Mouse (Mus musculus) CD4-positive, CD25-positive, alpha-beta regulatory T cell, adult 2 months (primary cell): ENCODE measurements around the gene Pagr1b.

ENCODE experiments used
- DNase-seq: peaks from one replicate; pipeline ENCODE4 v3.0.0-alpha.2; 2012; ENCODE audit warnings: low read depth, low spot score

The Pagr1b gene

GRCm38 (mm10) chr7:127020031-127020430 is 3.7 kb upstream of the Pagr1b start:
- DNase-seq, result no peak

DNA sequence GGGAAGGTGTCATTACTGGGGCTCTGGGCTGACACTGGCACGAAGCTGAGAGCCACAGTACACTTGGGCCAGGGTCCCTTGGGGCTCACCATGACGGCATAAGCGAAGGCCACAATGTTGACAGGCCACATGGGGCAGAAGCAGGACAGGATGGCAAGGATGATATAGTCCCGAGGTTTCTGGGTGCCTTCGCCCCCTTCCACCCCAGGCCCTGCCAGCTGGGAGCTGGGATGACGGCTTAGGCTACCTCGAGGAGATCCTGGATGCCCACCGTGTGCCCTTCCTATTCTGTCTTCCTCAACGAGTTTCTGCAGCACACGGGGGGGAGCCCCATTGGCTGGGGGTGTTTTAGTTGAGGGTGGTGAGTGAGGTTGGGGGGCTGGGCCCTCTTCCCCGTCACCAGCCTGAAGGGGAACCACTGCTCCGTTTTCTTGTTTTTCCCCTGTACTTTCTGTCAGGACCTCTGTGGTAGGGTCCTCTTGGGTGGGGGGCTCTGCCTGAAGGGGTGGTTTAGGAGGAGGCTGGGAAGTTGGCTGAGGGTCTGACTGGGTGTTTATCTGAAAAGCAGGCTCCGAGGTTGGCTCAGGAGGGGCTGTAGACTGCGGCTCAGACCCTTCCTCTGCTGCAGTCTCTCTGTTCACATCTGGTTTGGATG is 3.1 kb upstream of the Pagr1b start:
- DNase-seq, result no peak

DNA sequence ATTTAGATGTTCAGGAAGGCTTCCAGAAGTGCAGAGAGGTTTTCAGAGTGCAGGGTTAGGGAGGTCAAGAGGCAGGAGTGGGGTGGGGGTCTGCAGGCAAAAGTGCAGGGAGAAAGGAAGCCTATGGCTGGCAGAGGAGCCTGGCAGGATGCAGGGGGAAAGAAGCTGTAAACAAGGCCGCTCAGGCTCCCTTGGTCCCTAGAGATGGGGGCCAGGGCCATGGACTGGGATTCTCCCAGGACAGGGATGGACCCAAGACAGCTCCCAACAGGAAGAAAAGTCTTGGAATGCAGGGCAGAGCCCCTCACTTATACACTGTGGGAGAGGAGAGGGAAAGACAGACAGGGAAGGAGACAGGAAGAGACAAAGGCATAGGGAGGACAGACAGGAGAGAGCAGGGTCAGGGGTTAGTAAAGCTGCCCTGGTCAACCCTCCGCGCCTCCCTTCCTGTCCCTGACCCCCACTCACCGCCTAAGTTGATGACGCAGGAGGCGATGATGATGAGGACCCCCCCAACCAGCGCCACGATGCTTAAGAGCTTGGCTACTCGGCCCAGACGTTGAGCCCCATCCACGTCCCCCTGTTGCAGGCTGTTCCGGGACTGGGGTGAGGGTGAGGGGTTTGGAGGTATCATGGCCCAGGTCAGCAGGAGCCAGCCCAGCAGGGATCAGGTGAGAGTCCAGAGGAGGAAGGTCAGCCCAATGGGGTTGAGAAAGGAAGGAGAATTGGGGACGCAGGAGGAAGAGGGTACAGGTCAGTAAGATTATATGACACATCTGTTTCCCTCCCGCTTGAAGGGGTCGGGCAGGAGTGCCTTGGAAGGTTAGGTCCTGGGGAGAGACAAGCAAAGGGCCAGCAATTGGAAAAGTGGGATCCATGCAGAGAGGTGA is 2.4 kb upstream of the Pagr1b start:
- no peak for DNase-seq

GRCm38 (mm10) chr7:127017950-127018345 is 1.7 kb upstream of the Pagr1b start:
- DNase-seq, result no peak

DNA sequence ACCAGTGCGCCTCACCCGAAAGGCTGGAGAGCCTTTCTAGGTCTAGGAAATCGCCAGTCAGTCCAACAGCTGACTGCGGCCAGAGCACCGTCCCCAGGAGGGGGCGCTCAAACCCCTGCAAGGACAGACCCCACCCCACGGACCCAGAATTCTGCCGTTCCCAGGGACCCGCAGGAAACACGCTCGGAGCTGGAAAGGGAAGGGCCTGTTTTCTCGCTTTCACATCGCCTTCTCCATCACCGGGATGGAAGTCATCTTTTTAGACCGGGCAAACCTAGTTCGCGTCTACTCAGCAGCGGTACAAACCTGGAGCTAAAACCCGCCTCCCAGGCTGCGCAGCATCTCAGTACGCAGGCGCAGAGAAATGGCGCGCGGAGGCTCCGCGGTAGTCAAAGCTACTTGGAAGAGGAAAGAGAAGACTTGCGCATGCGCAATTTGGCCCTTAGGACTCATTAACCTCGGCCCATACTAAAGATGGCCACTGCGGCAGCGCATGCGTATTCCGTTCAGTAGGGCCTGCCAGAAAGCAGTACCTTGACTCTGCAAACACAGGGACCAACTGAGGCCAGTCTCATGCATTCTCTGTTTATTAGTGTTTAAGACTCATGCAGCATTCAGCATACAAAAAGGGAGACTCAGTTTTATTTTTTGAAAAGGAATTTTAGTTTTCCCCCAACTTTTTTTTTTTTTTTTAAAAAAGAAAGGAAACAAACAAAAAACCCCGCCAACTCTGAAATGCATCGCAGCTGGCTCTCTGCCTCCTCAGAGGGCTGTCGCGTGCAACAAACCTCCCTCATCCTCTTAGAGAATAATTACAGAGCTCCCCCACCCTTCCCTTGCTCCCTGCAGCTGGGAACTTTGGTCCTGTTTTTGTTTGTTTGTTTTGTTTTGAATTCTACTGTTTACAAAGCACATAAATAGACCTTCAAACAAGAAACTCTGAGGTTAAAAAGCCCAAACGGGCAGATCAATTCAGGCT is 976 bp upstream of the Pagr1b start, which contains the start of gene Pagr1a:
Gene Pagr1a, minus strand, starts transcription at position 382 of the 979 bp plus-strand sequence.
- peak; percentile 100 for DNase-seq

DNA sequence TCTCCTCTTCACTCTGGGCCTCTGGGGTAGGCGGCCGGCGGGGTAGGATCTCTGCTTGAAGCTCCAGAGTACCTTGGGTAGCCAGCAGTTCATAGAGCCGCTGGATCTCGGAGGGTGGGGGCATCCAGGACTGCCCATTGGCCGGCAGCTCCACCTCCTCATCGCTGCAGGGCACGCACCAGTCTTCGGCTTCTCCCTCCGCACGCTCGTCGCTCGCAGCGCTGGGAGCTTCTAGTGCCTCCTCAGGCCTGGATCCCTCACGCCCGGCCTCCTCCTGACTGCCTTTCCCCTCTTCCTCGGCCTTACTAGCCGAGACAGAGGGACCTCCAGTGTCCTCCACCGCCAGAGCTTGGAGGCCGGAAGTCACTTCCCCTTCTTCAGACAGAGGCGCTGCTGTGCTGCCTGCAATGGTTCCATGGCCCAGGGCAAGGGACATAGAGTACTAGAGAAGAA is 228 bp upstream of the Pagr1b start:
- DNase-seq, result no peak

- peak; percentile 38 for DNase-seq
Measured at GRCm38 (mm10) chr7:127016081-127016480, 203 bp downstream of the Pagr1b start.

- no peak for DNase-seq
Measured at GRCm38 (mm10) chr7:127014993-127015392, 1.3 kb downstream of the Pagr1b start.

DNA sequence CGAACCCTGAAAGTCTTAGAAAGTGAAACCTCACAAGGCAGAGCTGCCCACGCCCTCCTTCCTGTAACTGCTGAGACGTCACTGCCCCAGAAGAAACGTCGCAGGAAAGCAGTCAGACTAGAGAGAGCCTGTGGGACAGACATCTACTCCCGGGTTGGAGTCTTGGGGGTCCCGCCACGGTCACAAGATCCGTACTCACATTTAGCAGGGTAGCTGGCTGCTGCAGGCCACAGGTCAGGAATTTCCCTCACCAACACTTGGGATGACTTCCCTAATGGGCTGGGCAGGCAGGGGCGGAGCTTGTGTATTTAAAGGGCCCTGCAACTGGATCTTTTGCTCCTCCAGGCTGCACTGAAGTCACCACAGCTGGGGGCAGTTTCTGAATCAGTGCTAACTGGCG is 2.0 kb downstream of the Pagr1b start, which contains the start of gene Mvp:
Gene Mvp, minus strand, starts transcription at position 302 of the 400 bp plus-strand sequence.
- DNase-seq, result peak; percentile 84

GRCm38 (mm10) chr7:127013385-127013784 is 2.9 kb downstream of the Pagr1b start:
- DNase-seq, result no peak

DNA sequence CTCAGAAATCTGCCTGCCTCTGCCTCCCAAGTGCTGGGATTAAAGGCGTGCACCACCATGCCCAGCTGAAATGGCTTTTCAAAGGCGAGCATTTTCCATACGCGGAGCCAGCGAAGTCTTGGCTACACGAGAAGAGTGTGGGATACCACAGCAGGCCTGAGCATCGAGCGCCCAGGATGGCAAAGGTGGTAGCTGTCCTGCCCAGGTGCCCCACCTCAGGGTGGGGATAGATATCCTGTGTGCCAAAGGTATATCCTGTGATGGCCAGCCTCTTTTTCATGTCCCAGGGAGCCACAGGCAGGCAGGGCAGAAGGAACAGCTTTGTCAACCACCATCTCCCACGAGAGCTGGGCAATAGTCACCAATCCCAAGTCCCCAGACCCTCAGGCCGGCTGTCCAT is 3.4 kb downstream of the Pagr1b start:
- DNase-seq, result no peak

DNA sequence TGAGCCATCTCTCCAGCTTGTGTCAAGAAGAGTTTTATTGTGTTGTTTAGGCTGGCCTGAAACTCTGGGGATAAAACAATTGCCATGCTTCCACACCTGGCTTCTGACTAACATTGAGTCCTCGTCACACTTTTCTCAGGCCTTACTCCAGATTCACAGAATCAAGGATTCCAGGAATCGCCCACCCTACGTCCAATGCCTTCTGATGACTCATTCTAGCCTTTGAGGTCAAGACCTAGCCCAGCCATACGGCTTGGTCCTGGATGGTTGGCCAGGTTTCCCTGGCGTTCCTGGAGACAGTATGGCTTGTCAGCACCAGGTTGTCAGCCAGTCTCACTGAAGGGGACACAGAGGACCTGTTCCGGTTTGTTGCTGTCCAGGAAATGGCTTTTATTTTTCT is 3.9 kb downstream of the Pagr1b start:
- no peak for DNase-seq

- no peak for DNase-seq
Measured at GRCm38 (mm10) chr7:127011717-127012116, 4.6 kb downstream of the Pagr1b start.

GRCm38 (mm10) chr7:127011051-127011450 is 5.2 kb downstream of the Pagr1b start:
- no peak for DNase-seq

DNA sequence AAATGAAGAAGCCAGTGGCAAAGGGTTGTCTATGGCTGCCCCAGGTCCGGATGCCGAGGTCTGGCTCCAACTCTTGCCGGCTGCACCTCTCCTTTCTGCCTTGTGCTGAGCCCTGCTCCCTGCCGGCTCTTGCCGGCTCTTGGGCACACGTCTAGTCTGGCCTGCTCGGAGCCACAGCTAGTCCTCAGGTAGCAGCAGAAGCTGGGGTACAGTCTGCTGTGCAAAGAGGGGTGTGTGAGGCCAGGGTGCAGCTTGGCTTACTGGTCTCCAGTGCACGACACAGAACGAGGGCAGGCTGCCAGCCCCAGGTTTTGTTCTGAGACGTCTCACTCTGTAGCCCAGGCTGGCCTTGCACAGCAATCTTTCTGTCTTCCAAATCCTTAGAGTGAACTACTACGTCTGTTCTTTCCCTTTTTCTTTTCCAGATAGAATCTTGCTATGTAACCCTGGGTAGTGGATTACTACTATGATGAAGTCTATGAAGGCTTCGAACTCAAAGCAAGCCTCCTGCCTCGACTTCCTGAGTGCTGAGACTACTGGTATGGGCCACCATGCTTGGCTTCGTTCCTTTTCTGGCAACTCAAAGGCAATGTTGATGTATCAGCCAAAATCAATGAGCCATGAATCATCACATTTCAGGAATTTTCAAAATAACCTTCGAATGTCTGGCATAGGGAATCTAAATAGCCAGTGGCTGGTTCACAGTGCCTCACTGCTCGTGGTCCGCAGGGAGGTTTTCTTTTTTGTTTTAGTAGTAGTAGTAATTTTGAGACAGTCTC is 6.8 kb downstream of the Pagr1b start:
- no peak for DNase-seq

DNA sequence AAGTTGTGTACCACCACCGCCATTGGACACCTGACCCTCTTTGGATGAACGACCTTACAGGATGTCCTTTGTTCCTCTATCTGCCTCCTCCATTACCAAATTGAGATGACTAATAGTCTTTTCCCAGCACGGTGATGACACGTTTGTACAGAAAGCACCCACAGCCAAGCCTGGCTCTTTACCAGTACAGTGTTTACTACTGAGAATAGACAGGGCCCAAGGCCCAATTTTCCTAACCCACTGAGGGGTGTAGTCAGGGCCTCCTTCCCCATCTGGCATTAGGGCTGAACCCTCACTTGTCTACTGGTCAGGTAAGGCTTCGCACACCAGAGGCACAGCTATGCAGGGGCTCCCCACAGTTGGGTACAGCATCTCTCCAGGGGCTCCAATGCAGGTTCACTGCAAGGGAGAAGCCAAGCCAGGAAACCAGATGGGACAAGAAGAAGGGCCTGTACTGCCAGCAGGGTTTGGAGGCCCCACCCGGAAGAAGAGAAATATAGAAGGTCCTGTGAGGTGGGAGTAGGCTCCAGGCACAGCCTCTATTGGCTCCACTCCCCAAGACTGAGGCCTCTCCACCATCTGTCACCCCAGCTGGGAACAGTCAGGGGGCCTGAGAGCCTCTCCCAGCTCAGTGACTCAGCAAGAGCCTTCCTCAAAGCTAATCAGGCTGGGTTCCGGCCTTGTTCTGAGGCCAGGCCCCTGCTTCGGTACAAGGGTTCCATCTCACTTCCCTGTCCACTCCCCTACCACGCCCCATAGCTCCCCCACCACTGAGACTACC is 7.9 kb downstream of the Pagr1b start:
- DNase-seq, result no peak

DNA sequence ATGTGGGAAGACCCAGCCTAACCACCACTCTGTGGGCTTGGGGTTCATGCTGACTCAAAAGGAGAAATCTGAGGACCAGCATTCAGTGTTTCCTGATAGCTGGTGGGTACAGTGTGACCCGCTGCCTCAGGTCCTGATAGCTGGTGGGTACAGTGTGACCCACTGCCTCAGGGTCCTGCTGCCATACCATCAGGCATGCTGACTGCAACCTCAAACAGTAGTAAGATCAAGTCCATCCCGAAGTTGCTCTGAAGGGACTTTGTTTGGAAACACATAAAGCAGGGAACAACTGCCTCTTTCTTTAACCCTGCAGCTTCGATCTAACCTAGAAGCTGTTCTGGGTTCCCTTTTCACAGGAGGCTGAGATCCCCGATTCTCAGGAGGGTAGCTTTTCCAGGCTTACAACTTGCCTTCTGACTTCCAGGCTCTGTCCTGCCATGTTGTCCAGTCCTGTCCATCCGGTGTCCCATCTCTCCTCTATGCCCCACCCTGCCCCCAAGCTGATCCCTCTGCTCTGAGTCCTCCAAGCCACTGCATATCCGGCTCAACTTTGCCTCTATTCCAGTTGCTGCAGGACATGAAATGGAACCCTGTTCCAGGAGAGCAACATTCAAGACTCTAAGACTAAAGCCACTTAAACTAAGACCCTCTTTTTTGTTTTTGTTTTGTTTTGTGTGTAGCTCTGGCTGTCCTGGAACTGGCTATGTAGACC is 8.8 kb downstream of the Pagr1b start:
- DNase-seq, result no peak

DNA sequence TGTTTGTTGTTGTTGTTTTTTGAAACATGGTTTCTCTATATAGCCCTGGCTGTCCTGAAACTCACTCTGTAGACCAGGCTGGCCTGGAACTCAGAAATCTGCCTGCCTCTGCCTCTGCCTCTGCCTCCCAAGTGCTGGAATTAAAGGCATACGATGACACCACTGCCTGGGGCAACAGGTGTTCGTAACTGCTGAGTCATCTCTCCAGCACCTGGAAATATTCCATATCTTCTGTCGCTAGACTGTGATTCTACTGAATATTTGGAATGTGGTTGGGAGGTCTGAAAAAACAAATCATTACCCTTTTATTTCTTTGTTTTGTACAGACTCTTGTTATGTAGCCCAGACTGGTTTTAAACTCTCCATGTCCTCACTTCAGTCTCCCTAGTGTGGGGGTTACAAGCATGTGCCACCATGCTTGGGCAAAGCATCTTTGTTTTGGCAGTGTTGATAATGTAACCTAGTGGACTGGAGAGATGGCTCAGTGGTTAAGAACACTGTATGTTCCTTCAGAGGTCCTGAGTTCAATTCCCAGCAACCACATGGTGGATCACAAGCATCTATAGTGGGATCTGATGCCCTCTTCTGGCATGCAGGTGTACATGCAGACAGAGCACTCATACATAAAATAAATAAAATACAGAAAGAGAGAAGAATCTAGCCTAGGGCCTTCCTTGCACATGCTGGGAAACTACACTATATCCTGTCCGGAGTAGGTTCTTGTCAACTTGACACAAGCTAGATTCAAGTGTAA is 12.0 kb downstream of the Pagr1b start:
- DNase-seq, result peak; percentile 21

DNA sequence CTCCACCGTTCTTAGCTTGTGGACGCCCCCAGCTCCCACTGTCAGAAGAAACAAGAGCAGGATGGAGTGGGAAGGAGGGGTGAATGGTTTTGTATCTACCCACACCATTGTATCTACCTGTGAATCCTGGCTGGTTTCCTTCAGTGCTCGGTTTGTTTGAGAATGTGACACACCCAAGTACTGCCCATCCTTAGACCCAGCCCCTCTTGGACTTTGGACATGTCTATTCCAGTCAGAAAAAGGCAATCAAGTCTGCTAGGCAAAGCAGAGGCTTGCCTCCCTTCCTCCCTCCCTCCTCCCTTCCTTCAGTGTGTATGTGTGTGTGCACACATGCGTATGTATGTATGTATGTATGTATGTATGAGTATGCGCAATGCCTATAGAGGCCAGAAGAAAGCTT is 12.7 kb downstream of the Pagr1b start:
- DNase-seq, result no peak
